Mouse (Mus musculus) olfactory bulb, adult 2 months (tissue): ENCODE measurements around the gene Krtap29-1.

Experiments used
- CTCF ChIP-seq: fragments of 200-500 bp; IDR thresholded peaks from 2 replicates; pipeline ENCODE4 v1.5.1; 2012; ENCODE audit warnings: low read depth, mild to moderate bottlenecking, low read length, moderate library complexity; ENCODE audit not compliant: insufficient read depth
- POLR2A ChIP-seq: fragments of 200-500 bp; IDR thresholded peaks from 2 replicates; pipeline ENCODE4 v1.6.1; 2012; ENCODE audit warnings: mild to moderate bottlenecking, low read depth, low read length, moderate library complexity; ENCODE audit not compliant: insufficient read depth

DNA sequence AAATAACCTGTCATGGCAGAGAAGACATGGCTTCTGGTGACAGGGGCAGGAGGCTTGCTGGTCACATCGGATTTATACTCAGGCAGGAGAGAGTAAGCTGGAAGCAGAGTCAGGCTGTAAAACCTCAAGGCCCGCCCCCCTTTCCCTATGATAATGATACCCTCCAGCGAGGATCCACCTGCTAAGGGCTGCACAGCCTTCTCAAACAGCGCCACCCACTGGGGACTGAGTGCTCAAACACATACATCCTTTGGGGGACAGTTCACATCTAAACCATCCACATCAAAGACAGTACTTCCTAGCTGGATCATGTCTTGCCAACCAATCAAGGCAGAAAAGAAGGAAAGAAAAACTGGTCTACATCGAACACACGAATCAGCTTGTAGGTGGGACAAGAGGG is 14.6 kb downstream of the Krtap29-1 start:
- TF ChIP-seq POLR2A (no peak), CTCF (no peak)
